Mouse (Mus musculus) liver, embryonic 11.5 days (tissue): Measurements from ENCODE around the gene Gm5447. TPM values are rescaled to one million over a fixed set of nuclear protein-coding genes. Genes with fewer than 3 reads are reported as not detected.

Source experiments
- ATAC-seq: fragments of 200-750 bp; cut with Nextera tagmentation; replicated peaks from 2 replicates; pipeline ENCODE4 v1.8.0; 2017; ENCODE audit warnings: moderate number of reproducible peaks, mild to moderate bottlenecking, moderate TSS enrichment, moderate library complexity; ENCODE audit not compliant: low FRiP score
- DNase-seq: peaks from one replicate; pipeline ENCODE4 v3.0.0-alpha.2; 2017; ENCODE audit warnings: low spot score
- H3K27ac ChIP-seq: fragments of 300-500 bp; sonication (generic); 2 replicates; pipeline ENCODE4 v1.5.1; 2014; ENCODE audit warnings: mild to moderate bottlenecking, low read depth, low read length, control low read depth
- H3K27me3 ChIP-seq: fragments of 300-500 bp; sonication (generic); replicated peaks from 2 replicates; pipeline ENCODE4 v1.6.1; 2014; ENCODE audit warnings: low read length, mixed read lengths; ENCODE audit not compliant: control insufficient read depth, insufficient read depth
- H3K36me3 ChIP-seq: fragments of 300-500 bp; sonication (generic); 2 replicates; pipeline ENCODE4 v1.6.1; 2014; ENCODE audit warnings: mild to moderate bottlenecking, low read length, moderate library complexity, mixed read lengths; ENCODE audit not compliant: control insufficient read depth, insufficient read depth
- H3K4me1 ChIP-seq: fragments of 300-500 bp; sonication (generic); replicated peaks from 2 replicates; pipeline ENCODE4 v1.6.1; 2014; ENCODE audit warnings: low read length, mixed read lengths; ENCODE audit not compliant: control insufficient read depth, insufficient read depth
- H3K4me2 ChIP-seq: fragments of 300-500 bp; sonication (generic); 2 replicates; pipeline ENCODE4 v1.6.1; 2014; ENCODE audit warnings: mild to moderate bottlenecking, control low read depth, moderate library complexity
- H3K4me3 ChIP-seq: fragments of 300-500 bp; sonication (generic); 2 replicates; pipeline ENCODE4 v1.5.1; 2014; ENCODE audit warnings: low read depth, low read length, control low read depth
- H3K9ac ChIP-seq: fragments of 300-500 bp; sonication (generic); 2 replicates; pipeline ENCODE4 v1.6.1; 2014; ENCODE audit warnings: low read depth, low read length, control low read depth
- H3K9me3 ChIP-seq: fragments of 300-500 bp; sonication (generic); 2 replicates; pipeline ENCODE4 v1.6.1; 2016; ENCODE audit warnings: low read length, inconsistent platforms, mixed read lengths; ENCODE audit not compliant: control insufficient read depth
- WGBS: fragments of 180-500 bp; shearing (Covaris S2); extraction: QIAGEN DNeasy Blood & Tissue Kit; methylation state at CpG from one replicate; pipeline ENCODE4 v1.1.7; 2014; 5-methylcytosine and 5-hydroxymethylcytosine counted together
- polyA plus RNA-seq: library from polyadenylated mRNA; unstranded; fragments of >200 nt; fragmentation: Nextera tagmentation; extraction: Ambion mirVana; gene quantifications from 2 replicates; pipeline ENCODE4 v1.2.1, GENCODE M21; 2014

The Gm5447 gene
- polyA plus RNA-seq, 1 experiment from 2014 or later = not detected

DNA sequence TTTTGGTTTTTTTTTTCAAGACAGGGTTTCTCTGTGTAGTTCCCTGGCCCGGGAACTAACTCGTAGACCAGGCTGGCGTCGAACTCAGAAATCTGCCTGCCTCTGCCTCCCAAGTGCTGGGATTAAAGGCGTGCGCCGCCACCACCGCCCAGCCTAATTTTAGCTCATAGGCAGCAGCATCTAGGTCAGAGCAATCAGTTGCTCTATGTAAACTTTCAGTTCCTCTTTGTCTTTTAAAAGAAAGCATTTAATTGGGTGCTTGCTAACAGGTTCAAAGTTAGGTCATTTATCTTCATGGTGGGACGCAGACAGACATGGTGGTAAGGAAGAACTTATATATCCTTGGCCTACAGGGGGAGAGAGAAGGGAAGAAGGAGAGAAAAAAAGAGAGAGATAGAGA is 24.8 kb upstream of the Gm5447 start:
- Histone ChIP-seq H3K9ac (no peak overlapping the region), H3K27me3 (no peaks in the 10 kb centered on the region), H3K4me1 (no peaks in the 10 kb centered on the region), H3K9me3 (0 out of 2 replicates have a peak, but pooled peaks cover 2% of the 10 kb centered on the region), H3K36me3 (no peaks in the 10 kb centered on the region), H3K4me2 (no peak overlapping the region), H3K27ac (no peak overlapping the region), H3K4me3 (no peak overlapping the region)
- no peak for DNase-seq
- WGBS = 88% methylated on average over 9 of the region's 9 CpGs
- no peak for ATAC-seq

DNA sequence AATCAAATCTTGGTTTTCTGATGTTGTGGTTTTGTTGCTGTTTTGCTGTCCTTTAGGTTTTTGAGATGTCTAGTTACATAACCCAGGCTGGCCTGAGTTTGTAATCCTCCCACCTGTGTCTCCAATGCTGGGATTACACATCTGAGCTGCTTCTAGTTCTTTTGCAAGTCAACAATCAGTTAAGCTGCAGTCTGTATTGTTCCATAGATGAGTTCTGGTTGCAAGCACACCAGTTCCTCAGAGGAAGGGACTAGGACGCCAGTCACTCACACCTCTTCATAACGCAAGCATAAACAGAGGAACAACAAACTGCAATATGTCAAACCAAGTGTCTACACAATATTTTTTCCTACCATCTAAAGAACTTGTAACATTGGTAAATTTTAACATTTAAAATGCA is 22.0 kb upstream of the Gm5447 start:
- 0 out of 2 replicates have a peak, but pooled peaks cover 2% of the 10 kb centered on the region for H3K9me3 ChIP-seq
- ATAC-seq (no peak), DNase-seq (no peak)
- 85% methylated on average over 2 of the region's 2 CpGs for WGBS
- no peak overlapping the region for H3K27ac ChIP-seq
- no peak overlapping the region for H3K4me3 ChIP-seq
- no peaks in the 10 kb centered on the region for H3K36me3 ChIP-seq
- H3K4me1 ChIP-seq = no peaks in the 10 kb centered on the region
- H3K27me3 ChIP-seq = no peaks in the 10 kb centered on the region
- H3K9ac ChIP-seq = no peak overlapping the region
- H3K4me2 ChIP-seq = no peak overlapping the region

DNA sequence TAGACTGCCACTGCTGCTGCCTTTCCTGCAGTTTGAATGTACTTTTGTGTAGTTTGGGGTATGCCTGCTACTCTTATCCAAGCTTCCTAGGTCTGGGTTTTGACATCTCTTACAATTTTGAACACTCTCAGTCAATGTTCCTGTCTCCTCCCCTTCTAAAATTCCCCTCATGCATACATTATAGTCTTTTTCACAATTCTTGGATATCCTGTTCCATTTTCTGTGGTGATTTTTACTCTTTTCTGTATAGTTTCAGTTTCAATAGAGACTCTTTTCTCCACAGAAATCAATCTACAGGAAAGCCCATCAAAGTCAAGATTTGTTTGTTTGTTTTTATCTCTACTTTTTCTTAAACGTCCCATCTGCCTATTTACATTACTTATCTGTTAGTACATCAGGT is 20.4 kb upstream of the Gm5447 start:
- Histone ChIP-seq H3K4me2 (no peak overlapping the region), H3K9ac (no peak overlapping the region), H3K27me3 (no peaks in the 10 kb centered on the region), H3K4me3 (no peak overlapping the region), H3K4me1 (no peaks in the 10 kb centered on the region), H3K9me3 (0 out of 2 replicates have a peak, but pooled peaks cover 2% of the 10 kb centered on the region), H3K27ac (no peak overlapping the region), H3K36me3 (no peaks in the 10 kb centered on the region)
- DNase-seq (no peak), ATAC-seq (no peak)
- WGBS = 45% methylated on average over 1 of the region's 1 CpGs

DNA sequence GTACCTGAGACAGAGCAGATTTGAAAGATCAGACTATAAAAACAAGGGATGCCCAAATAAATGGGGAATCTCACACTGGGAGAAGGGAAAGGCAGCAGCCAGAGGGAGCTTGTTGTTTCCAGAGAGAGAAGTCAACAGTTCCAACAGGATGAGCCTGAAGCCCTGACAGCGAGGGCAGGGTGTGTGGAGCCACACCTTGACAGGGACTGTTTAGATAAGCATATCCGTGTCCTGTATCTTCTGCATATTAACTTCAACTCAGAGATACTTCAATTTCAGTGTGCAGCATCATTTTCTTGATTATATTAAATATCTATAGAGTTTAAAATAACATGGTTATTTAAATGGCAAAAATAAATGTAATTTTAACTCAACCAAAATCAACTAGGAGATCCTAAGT is 13.3 kb upstream of the Gm5447 start:
- no peak overlapping the region for H3K27ac ChIP-seq
- H3K4me3 ChIP-seq = no peak overlapping the region
- ATAC-seq (peak; percentile 85), DNase-seq (no peak)
- 0 out of 2 replicates have a peak, but pooled peaks cover 8% of the 10 kb centered on the region for H3K4me1 ChIP-seq
- no peaks in the 10 kb centered on the region for H3K27me3 ChIP-seq
- 0 out of 2 replicates have a peak, but pooled peaks cover 2% of the 10 kb centered on the region for H3K36me3 ChIP-seq
- 70% methylated on average over 2 of the region's 2 CpGs for WGBS
- no peaks in the 10 kb centered on the region for H3K9me3 ChIP-seq
- H3K4me2 ChIP-seq = peak overlapping the region; percentile 42
- H3K9ac ChIP-seq = no peak overlapping the region

DNA sequence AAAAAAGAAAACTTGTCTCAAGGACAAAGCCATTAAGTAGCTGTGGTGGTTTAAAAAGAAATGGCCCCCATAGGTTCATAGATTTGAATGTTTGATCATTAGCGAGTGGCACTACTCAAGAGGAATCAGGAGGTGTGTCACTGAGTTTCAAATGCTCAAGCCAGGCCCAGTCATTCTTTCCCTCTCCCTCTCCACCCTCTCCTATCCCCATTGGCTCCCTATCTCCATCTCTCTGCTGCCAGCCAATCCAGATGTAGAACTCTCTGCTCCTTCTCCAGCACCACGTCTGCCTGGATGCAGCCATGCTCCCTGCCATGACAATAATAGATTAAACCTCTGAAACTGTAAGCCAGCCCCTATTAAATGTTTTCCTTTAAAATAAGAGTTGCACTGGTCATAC is 12.1 kb upstream of the Gm5447 start:
- Histone ChIP-seq H3K4me1 (0 out of 2 replicates have a peak, but pooled peaks cover 13% of the 10 kb centered on the region), H3K9ac (no peak overlapping the region), H3K4me2 (no peak overlapping the region), H3K36me3 (0 out of 2 replicates have a peak, but pooled peaks cover 2% of the 10 kb centered on the region), H3K27me3 (no peaks in the 10 kb centered on the region), H3K9me3 (no peaks in the 10 kb centered on the region), H3K27ac (no peak overlapping the region), H3K4me3 (no peak overlapping the region)
- ATAC-seq (peak; percentile 55; the same call in 1 of the 2 replicates), DNase-seq (no peak)
- 60% methylated on average over 2 of the region's 2 CpGs for WGBS

DNA sequence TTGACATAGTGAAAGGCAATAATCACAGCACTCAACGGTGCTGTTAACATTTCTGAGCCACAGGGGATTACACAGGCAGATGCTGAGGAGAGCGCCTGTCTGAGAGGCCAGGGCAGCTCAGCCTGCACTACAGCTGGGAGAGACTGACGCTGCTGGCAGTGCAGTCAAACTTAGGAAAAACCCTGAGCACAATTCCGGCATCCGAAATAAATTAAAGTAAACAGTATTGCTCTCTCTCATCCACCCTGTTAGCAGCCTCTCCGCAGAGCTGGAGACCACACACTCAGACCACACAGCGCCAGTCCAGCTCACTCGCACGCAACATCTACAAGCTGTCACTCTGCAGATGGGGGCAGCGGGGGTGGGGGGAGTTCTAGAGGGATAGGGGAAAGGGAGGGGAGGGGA is 7.5 kb upstream of the Gm5447 start:
- no peaks in the 10 kb centered on the region for H3K9me3 ChIP-seq
- WGBS = 42% methylated on average over 10 of the region's 10 CpGs
- H3K4me1 ChIP-seq = peaks cover 20% of the 10 kb centered on the region
- no peak for DNase-seq
- peak overlapping the region; percentile 28; the same call in 1 of the 2 replicates for H3K4me2 ChIP-seq
- no peak overlapping the region for H3K4me3 ChIP-seq
- no peak overlapping the region for H3K27ac ChIP-seq
- no peaks in the 10 kb centered on the region for H3K27me3 ChIP-seq
- ATAC-seq = no peak
- H3K9ac ChIP-seq = no peak overlapping the region
- H3K36me3 ChIP-seq = no peaks in the 10 kb centered on the region

DNA sequence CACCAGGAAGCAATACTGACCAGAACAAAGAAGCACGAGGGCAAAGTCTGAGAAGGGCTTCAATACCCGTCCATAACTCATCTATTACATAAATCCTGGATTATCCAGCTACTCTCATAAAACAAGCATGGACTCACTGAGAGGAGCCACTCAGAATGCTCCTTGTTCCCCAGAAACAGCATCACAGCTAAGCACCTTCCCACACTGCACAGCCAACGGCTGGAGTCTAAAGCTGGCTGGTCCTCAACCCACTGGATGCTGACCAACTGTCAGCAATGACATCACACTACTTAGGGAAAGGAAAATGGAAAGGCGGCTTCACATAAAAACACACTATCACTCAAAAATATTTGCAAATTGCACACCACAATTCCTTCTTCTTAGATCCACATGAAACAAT is 5.7 kb upstream of the Gm5447 start:
- DNase-seq (no peak), ATAC-seq (no peak)
- Histone ChIP-seq H3K27me3 (no peaks in the 10 kb centered on the region), H3K36me3 (no peaks in the 10 kb centered on the region), H3K4me1 (peaks cover 20% of the 10 kb centered on the region), H3K9ac (no peak overlapping the region), H3K27ac (no peak overlapping the region), H3K9me3 (no peaks in the 10 kb centered on the region), H3K4me2 (no peak overlapping the region), H3K4me3 (no peak overlapping the region)
- 68% methylated on average over 4 of the region's 4 CpGs for WGBS

DNA sequence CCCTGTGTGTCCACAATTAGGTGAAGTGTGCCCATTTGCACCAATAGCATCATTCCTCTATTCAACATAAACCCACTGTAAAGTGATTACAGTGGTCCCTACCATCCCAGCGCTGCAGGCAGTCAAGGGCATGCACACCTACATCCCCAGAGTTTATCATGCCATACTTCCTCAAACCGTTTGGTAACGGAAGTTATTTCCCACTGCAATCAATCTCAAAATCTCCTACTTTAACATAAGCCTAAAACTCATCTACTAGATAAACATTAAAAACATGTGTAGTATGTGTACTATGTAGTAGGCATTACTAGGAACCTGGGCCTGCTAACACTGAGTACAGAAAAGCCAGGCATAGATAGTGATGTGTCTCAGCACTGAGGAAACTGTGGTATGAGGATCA is 3.0 kb upstream of the Gm5447 start:
- no peaks in the 10 kb centered on the region for H3K36me3 ChIP-seq
- H3K4me1 ChIP-seq = peaks cover 20% of the 10 kb centered on the region
- 58% methylated on average over 3 of the region's 3 CpGs for WGBS
- H3K4me3 ChIP-seq = no peak overlapping the region
- ATAC-seq = no peak
- no peaks in the 10 kb centered on the region for H3K9me3 ChIP-seq
- H3K9ac ChIP-seq = no peak overlapping the region
- no peak for DNase-seq
- H3K27me3 ChIP-seq = no peaks in the 10 kb centered on the region
- H3K27ac ChIP-seq = no peak overlapping the region
- H3K4me2 ChIP-seq = no peak overlapping the region

DNA sequence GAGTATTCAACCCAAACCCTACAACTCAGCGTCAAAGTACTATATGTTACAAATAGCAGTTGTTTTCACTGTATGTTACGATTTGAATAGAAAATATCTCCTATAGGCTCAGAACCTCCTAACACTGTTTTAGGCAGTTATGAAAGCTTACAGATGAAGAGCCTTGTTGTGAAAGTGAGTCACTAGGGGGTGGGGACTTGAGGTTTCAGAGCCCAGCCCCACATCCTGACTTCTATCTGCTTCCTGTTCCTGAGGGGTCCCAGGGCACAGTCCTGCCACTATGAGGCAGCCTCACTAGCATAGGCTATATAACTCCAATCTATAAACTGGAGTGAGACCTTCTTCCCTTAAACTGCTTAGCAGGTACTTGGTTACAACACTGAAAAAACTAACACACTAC is 1.9 kb upstream of the Gm5447 start:
- Histone ChIP-seq H3K4me2 (peak overlapping the region; percentile 50), H3K4me1 (peaks cover 15% of the 10 kb centered on the region), H3K36me3 (no peaks in the 10 kb centered on the region), H3K27me3 (no peaks in the 10 kb centered on the region), H3K4me3 (no peak overlapping the region), H3K9me3 (no peaks in the 10 kb centered on the region), H3K27ac (no peak overlapping the region), H3K9ac (no peak overlapping the region)
- 66% methylated on average over 2 of the region's 2 CpGs for WGBS
- no peak for DNase-seq
- ATAC-seq = peak; percentile 53
